Mouse (Mus musculus): ENCODE measurements around the gene Spaca6. TPM values are rescaled to one million over a fixed set of nuclear protein-coding genes. Genes with fewer than 3 reads are reported as not detected.

Gene Spaca6
- polyA plus RNA-seq (2015; fragmentation: Nextera tagmentation; extraction: Ambion mirVana): 17.2 and 23.1 TPM in 2 replicates

GRCm38 (mm10) chr17:17826751-17827657 lies at the start of gene Spaca6:
TSS of gene Spaca6 (plus strand) at chr17:17827158.
- Histone ChIP-seq H3K27me3 (no peaks in the 10 kb centered on the region), H3K4me2 (peak within 1 kb of the TSS; percentile 79), H3K9me3 (replicated peaks) (no peaks in the 10 kb centered on the region), H3K4me3 (peak within 1 kb of the TSS; percentile 96), H3K27ac (peak within 1 kb of the TSS; percentile 100), H3K36me3 (peaks cover 10% of the 10 kb centered on the region), H3K4me1 (replicated peaks) (peaks cover 33% of the 10 kb centered on the region), H3K9ac (peak within 1 kb of the TSS; percentile 95)
- ATAC-seq (replicated peaks; ENCODE audit: insufficient number of reproducible peaks, insufficient read depth, low FRiP score, low read depth): peak; percentile 84
- WGBS: 2% methylated on average over 42 of the region's 42 CpGs

GRCm38 (mm10) chr17:17790866-17791630 lies 35.9 kb upstream of the Spaca6 start:
- Histone ChIP-seq H3K4me1 (replicated peaks) (0 out of 2 replicates have a peak, but pooled peaks cover 2% of the 10 kb centered on the region), H3K27me3 (no peaks in the 10 kb centered on the region), H3K9me3 (replicated peaks) (no peaks in the 10 kb centered on the region), H3K36me3 (no peaks in the 10 kb centered on the region), H3K27ac (no peak overlapping the region), H3K4me3 (no peak overlapping the region), H3K4me2 (no peak overlapping the region), H3K9ac (no peak overlapping the region)
- WGBS: 56% methylated on average over 3 of the region's 3 CpGs
- no peak for ATAC-seq (replicated peaks; ENCODE audit: insufficient number of reproducible peaks, insufficient read depth, low FRiP score, low read depth)

DNA sequence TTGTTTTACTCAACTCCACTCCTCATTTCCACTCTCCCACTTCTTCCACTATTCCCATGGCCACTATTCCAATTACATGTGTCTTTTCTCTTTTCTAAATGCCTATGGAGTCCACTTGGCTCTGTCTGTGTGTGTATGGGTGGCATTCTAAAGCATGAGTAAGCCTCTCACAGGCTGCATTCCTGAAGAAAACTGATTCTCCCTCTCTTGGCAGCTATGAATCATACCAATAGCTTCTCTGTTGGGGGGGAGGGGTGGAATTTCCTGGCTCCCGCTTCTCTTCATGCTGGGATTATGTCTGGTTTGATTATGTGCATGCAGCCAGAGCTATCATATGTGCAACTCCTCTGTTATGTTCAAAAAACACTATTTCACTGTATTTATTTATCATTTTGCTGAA lies 34.4 kb upstream of the Spaca6 start:
- H3K4me3 ChIP-seq: no peak overlapping the region
- H3K4me2 ChIP-seq: no peak overlapping the region
- no peaks in the 10 kb centered on the region for H3K27me3 ChIP-seq
- WGBS: 20% methylated on average over 1 of the region's 1 CpGs
- no peaks in the 10 kb centered on the region for H3K36me3 ChIP-seq
- H3K27ac ChIP-seq: no peak overlapping the region
- H3K4me1 ChIP-seq (replicated peaks): 0 out of 2 replicates have a peak, but pooled peaks cover 2% of the 10 kb centered on the region
- H3K9ac ChIP-seq: no peak overlapping the region
- ATAC-seq (replicated peaks; ENCODE audit: insufficient number of reproducible peaks, insufficient read depth, low FRiP score, low read depth): peak; percentile 47; the same call in 1 of the 2 replicates
- H3K9me3 ChIP-seq (replicated peaks): no peaks in the 10 kb centered on the region

DNA sequence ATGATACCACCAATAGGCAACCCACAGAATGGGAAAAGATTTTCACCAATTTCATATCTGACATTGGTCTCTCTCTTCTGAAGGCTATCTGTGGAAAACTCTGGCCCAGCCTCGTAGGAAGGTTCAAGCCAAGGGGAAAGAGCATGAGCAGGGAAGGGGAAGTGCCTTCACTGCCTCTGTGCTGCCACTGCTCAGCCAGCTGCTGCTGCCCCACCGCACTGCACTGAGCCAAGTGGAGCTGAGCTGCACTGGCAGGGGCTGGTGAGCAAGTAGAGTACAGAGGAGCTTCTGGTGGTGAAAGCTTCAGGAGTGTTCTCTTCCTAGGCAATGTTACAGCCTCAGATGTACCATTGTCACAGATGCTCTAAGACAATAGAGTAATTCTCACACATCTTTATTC lies 31.4 kb upstream of the Spaca6 start:
- H3K4me1 ChIP-seq (replicated peaks): 0 out of 2 replicates have a peak, but pooled peaks cover 2% of the 10 kb centered on the region
- H3K9me3 ChIP-seq (replicated peaks): no peaks in the 10 kb centered on the region
- H3K4me2 ChIP-seq: no peak overlapping the region
- 36% methylated on average over 2 of the region's 2 CpGs for WGBS
- H3K36me3 ChIP-seq: no peaks in the 10 kb centered on the region
- H3K27ac ChIP-seq: no peak overlapping the region
- no peak overlapping the region for H3K4me3 ChIP-seq
- no peak overlapping the region for H3K9ac ChIP-seq
- no peak for ATAC-seq (replicated peaks; ENCODE audit: insufficient number of reproducible peaks, insufficient read depth, low FRiP score, low read depth)
- H3K27me3 ChIP-seq: no peaks in the 10 kb centered on the region

- Histone ChIP-seq H3K4me2 (no peak overlapping the region), H3K27ac (no peak overlapping the region), H3K9ac (no peak overlapping the region), H3K36me3 (no peaks in the 10 kb centered on the region), H3K4me3 (no peak overlapping the region), H3K9me3 (replicated peaks) (no peaks in the 10 kb centered on the region), H3K27me3 (no peaks in the 10 kb centered on the region), H3K4me1 (replicated peaks) (peaks cover 5% of the 10 kb centered on the region)
- WGBS: 72% methylated on average over 6 of the region's 6 CpGs
- ATAC-seq (replicated peaks; ENCODE audit: insufficient number of reproducible peaks, insufficient read depth, low FRiP score, low read depth): no peak
Measured at GRCm38 (mm10) chr17:17823612-17824336, 3.2 kb upstream of the Spaca6 start.

- WGBS: 3% methylated on average over 18 of the region's 22 CpGs
Measured at GRCm38 (mm10) chr17:17825921-17826591, 902 bp upstream of the Spaca6 start.

GRCm38 (mm10) chr17:17827658-17828190 lies 766 bp downstream of the Spaca6 start:
- peak; percentile 20; the same call in 1 of the 2 replicates for ATAC-seq (replicated peaks; ENCODE audit: insufficient number of reproducible peaks, insufficient read depth, low FRiP score, low read depth)

More at GRCm38 (mm10) chr17:17825921-17826591, 902 bp upstream of the Spaca6 start:
- peak overlapping the region; percentile 96 for H3K4me3 ChIP-seq
- H3K4me2 ChIP-seq: peak overlapping the region; percentile 79
- peaks cover 25% of the 10 kb centered on the region for H3K4me1 ChIP-seq (replicated peaks)
- H3K27ac ChIP-seq: peak overlapping the region; percentile 100
- H3K36me3 ChIP-seq: peaks cover 4% of the 10 kb centered on the region
- H3K27me3 ChIP-seq: no peaks in the 10 kb centered on the region
- H3K9ac ChIP-seq: peak overlapping the region; percentile 95
- peak; percentile 36 for ATAC-seq (replicated peaks; ENCODE audit: insufficient number of reproducible peaks, insufficient read depth, low FRiP score, low read depth)
- H3K9me3 ChIP-seq (replicated peaks): no peaks in the 10 kb centered on the region

DNA sequence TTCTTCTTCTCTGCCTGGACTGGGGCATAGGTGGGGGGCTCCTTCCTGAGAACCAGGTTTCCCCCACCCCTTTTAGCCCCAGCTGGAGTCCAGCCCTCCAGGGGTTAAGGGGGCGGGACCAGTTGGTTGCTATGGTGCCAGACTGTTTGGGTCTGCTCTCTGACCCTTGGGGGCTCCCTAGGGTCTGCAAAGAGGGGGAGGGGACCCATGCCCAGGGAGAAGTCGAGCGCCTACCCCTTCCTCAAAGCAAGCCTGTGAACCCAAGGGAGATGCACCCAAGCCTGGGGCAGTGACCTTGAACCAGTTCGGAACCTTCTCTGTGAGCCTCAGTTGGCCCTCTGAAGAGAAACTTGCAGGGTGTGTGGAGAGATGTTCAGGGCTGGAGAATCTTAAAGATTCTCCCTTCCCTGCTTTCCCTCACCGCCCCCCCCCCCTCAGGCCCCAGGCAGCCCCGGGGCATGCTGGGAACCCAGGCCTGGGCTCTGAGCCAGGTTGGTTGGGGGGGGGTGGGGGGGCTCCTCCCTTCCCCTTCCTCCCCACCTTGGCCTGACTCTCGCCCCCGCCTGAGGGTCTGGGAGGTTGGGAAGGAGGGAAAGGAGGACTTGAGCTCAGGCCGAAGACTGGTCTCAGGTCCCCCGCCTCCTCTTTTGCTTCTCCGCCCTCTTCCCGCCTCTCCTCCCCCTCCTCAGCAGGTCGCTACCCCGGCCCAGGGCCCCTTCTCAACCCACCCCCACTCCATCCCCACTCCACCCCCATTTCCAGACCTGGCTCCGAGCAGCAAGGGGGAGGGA lies 1.4 kb downstream of the Spaca6 start:
- Histone ChIP-seq H3K4me2 (peak overlapping the region; percentile 79), H3K27ac (peak overlapping the region; percentile 100), H3K27me3 (no peaks in the 10 kb centered on the region), H3K36me3 (peaks cover 17% of the 10 kb centered on the region), H3K9ac (peak overlapping the region; percentile 95), H3K9me3 (replicated peaks) (no peaks in the 10 kb centered on the region), H3K4me3 (peak overlapping the region; percentile 96), H3K4me1 (replicated peaks) (peaks cover 40% of the 10 kb centered on the region)
- peak; percentile 51 for ATAC-seq (replicated peaks; ENCODE audit: insufficient number of reproducible peaks, insufficient read depth, low FRiP score, low read depth)
- WGBS: under 1% methylated on average over 12 of the region's 15 CpGs

More at GRCm38 (mm10) chr17:17827658-17828190, 766 bp downstream of the Spaca6 start:
- H3K27ac ChIP-seq: peak overlapping the region; percentile 100
- no peaks in the 10 kb centered on the region for H3K27me3 ChIP-seq
- H3K36me3 ChIP-seq: peaks cover 16% of the 10 kb centered on the region
- no peaks in the 10 kb centered on the region for H3K9me3 ChIP-seq (replicated peaks)
- H3K4me1 ChIP-seq (replicated peaks): peaks cover 38% of the 10 kb centered on the region
- 0% methylated on average over 13 of the region's 13 CpGs for WGBS
- H3K9ac ChIP-seq: peak overlapping the region; percentile 95
- peak overlapping the region; percentile 96 for H3K4me3 ChIP-seq
- H3K4me2 ChIP-seq: peak overlapping the region; percentile 79

DNA sequence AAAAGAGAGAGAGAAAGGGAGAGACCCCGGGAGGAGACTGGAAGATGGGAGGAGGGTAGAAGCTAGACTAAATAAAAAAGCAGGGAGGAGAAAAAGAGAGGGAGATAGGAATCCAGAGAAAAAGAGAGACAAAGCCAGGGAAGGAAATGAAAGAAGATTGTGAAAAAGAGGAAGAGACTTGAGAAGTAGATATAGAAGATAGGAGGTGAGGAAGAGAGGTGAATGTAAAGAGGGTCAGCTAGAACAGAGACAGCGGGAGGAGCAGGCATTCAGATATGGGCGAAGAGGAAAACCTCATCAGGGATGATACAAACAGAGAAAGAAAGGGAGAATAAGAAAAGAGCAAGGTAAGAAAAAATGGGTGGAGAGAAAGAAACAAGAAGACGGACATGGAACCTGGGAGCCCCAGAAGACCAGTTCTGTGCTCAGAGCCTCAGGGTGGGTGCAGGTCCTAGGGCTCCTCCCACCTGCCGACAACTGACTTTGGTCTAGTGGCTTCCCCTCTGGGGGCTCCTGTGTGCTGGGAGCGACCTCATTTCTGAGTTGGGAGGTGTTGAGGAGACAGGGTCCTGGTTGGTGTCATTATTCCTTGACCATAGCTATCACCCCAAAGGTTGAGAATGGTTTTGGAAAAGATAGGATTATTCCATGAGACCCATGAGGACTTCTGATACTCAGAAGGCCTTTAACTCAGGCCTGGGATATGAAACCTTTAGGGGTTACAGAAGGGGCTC lies 2.3 kb downstream of the Spaca6 start:
- 6% methylated on average over 6 of the region's 6 CpGs for WGBS
- Histone ChIP-seq H3K36me3 (peaks cover 17% of the 10 kb centered on the region), H3K27me3 (no peaks in the 10 kb centered on the region), H3K4me3 (peak overlapping the region; percentile 96), H3K9me3 (replicated peaks) (no peaks in the 10 kb centered on the region), H3K4me2 (peak overlapping the region; percentile 79), H3K9ac (peak overlapping the region; percentile 95), H3K27ac (peak overlapping the region; percentile 100), H3K4me1 (replicated peaks) (peaks cover 47% of the 10 kb centered on the region)
- ATAC-seq (replicated peaks; ENCODE audit: insufficient number of reproducible peaks, insufficient read depth, low FRiP score, low read depth): no peak

Measured in heart, embryonic 15.5 days (tissue).